Mouse (Mus musculus) liver, embryonic 14.5 days (tissue): ENCODE results near the gene Rab2b.

Experiments used
- CTCF ChIP-seq: IDR thresholded peaks from 2 replicates; pipeline ENCODE4 v1.5.1; 2016; ENCODE audit warnings: antibody characterized with exemption, low read depth, control low read depth
- EP300 ChIP-seq: IDR thresholded peaks from 2 replicates; pipeline ENCODE4 v1.6.1; 2016; ENCODE audit warnings: antibody characterized with exemption, low read depth

- TF ChIP-seq CTCF = no peak
- TF ChIP-seq EP300 = peak; percentile 28; the same call in 1 of the 2 replicates
Measured at GRCm38 (mm10) chr14:52225972-52226371, 53.4 kb downstream of the Rab2b start.
